Mouse (Mus musculus) A20 (cell line): ENCODE measurements at regions not wholly inside any gene's neighbourhood (a gene's known extent, or its start where the extent isn't known, plus 50 kb on each side); places are given as distances from the start of the nearest gene placed in this dataset.
A peak's percentile ranks its signal among the peaks of the same experiment; 100 is the strongest.
"Not testable (repeated sequence)": the region's sequence is repeated elsewhere in the genome, so short reads cannot be mapped to it uniquely, and the experiment has no call there.

Experiments
- DNase-seq: peaks from one replicate; pipeline ENCODE4 v3.0.0-alpha.2; 2011; ENCODE audit warnings: low read depth, low spot score

DNA sequence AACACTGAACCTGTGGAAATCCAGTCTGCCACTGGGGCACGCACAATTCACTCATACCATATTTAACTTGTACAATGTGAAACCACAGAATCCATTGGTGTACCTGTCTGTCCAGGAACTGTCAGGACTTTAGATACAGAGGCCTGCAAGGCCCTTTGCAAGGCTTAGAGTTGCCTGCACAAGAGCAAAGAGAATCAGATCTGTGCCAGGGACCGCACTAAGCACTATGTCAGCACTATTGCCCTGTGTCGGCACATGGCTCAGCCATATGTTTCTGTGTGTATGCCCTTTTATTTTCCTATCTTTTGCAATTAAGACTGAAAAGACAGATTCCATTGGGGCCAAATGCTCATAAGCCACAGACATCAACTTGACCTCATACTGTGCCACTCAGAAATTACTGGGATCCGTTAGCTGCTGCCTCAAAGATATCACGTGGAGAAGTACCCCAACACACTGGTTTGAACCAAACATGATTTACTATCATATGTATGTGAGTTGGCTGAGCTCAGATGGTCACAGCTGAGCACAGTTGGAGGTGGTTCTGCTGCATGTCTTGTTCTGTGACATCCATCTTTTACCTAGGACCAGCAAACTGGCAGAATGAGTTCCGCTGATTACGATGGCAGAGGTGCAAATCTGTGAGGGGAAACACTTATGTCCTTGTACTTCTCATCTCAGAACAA, 181.7 kb upstream of the Prkcq start:
- no peak for DNase-seq

DNA sequence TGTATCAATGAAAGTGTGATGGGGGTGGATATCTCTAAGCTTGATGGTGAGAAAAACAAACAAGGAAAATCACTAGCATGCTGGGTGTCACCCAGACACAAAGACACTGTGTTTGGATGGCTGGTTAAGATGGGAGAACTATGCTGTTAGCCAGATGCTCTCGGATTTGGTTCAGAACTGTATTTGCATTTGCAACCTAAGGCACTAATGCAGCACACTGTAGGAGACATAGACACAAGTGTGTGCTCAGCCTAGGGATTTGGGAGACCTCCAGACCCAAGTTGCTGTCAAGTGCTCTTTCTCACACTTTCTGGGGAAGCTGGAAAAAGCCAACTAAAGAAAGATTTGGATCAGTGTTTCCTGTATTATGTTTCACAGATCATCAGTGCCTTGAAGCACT, 173.1 kb upstream of the Prkcq start:
- no peak for DNase-seq

DNA sequence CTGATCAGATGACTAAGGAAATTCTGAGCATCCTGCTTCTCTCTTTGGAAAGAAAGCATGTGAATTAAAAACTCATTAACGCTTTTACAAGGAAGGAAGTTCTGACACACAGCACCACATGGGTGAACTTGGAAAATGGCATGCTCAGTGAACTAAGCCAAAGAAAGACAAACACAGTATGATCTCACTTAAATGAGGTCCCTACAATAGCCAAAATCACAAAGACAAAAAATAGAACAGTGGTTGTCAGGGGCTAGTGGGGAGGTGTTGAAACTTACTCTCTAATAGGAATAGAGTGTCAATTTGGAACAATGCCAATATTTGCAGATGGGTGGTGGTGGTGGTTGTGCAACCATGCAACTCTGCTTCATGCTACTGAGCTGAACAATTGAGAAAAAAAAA, 172.7 kb upstream of the Prkcq start:
- no peak for DNase-seq

GRCm38 (mm10) chr2:11005806-11006205, 166.1 kb upstream of the Prkcq start:
- DNase-seq, result no peak

DNA sequence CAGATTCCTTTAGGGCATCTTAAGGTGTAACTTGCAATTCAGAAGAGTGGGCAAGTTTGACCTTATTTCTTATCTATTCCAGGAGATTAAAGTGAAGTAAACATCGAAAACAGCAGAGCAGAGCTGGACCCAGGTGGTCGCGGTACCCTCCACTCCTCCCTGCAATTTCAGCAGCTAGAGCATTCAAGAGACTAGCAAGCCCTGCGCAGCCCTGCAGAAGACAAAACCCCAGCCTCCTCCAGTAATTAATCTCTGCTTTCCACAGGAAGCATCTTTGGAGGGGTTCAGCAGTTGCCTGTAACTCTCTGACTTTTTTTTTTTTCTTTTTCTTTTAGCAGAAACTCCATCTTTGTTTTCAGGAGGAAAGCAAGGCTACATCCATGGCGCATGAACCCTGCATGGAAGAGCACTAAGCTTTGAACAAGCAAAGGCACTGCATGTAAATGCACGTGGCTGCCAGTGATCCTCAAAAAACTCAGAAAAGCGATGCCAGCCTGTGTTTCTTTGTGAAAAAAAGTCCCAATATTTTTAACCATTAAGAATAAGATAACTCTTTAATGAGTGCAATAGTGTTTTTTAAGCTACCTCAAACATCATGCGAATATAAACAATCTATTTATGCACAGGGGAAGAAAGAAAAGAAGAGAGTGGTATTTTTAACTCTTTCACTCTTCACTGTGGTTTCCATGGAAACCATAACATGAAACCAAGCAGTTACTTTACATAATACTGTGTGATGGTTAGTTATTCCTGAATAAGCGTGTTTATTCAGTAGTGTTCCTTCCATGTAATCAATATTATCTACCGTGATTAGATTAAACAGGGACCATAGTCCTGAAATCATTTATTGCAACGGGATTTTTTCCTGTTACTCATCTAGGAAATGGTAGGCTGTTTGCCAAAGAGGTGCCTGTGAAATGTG, 160.6 kb upstream of the Prkcq start:
- DNase-seq, result no peak

DNA sequence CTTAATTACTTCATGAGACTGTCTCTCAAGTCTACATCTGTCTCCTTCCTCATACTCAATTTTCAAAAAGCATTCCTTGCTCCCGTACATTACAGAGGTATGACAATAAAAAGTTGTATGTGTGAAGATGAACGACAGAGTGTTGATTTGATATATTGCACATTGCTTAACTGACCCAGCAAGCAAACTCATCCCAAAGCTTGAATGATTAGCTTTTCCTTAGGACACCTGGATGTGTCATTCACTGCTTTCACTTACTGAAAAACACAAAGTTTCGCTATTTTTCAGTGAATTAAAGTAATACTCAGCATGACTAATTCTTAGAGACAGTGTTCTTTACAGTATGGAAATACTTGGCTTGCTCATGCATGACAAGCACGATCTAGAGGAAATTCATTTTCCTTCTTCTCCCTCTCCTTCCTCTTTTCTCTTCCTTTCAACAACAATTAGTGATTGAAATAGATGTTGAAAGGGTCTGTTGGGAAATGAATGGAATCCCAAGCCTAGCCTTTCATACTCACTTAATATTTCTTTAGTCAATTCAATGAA, 159.5 kb upstream of the Prkcq start:
- no peak for DNase-seq

DNA sequence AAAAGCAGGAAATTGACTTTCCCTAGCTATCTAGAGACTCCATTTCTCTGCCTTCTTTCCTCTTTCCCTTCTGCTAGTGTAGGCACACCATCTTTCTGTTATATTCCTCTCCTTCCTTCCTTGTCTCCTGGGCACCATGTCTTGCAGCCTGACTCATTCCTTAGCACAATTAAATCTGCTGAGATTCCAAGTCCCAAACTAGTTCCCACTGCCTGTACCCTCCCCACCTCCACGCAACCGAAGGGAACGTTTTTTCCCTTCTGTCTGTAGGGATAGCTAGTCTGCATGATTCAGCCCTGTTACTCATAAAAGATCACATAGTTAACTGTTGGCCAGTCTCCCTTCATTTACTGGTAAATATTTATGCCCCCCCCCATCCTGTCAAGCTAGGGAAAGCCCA, 158.8 kb upstream of the Prkcq start:
- DNase-seq, result no peak

DNA sequence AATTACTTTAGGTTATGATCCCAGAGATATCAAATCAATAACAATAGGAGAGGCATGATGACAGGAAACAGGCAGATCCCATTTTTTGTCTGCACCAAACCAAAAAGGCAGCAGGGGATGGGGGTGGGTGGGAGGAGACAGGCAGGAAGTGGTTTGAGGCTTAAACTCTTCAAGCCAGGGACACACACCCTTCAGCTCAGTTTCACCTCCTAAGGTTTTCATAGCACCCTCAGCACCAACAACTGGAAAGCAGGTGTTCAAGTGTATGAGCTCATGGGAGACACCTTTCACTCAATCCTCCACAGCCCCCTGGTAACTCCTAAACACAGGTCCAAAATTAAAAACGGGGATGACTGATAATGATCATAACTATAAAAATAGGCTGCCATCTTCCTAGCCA, 155.5 kb upstream of the Prkcq start:
- no peak for DNase-seq

DNA sequence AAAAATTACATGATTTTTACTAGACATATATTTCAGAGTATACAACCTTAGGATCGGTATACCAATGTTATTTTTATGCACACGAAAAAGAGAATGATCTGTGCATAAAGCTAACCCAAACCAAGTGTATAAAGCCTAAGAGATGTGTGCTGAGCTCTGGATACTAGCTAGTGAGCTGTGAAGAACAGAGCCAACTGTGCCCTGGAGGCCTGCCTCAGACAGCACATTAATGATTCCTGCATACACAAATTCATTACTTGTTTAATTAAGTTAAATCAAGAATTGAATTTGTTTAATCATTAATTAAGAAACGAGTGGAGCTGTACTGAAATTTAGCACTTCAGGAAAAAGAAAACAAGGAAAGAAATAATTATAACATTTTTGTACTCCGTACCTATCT, 139.0 kb upstream of the Prkcq start:
- DNase-seq, result no peak

- DNase-seq, result no peak
Observed at GRCm38 (mm10) chr2:11034178-11034577, 137.7 kb upstream of the Prkcq start.

- no peak for DNase-seq
Observed at GRCm38 (mm10) chr2:11037343-11037742, 134.6 kb upstream of the Prkcq start.

GRCm38 (mm10) chr2:11038440-11038839, 133.5 kb upstream of the Prkcq start:
- DNase-seq, result no peak

- DNase-seq, result no peak
Observed at GRCm38 (mm10) chr2:11040005-11040404, 131.9 kb upstream of the Prkcq start.

- no peak for DNase-seq
Observed at GRCm38 (mm10) chr2:11044727-11045274, 127.1 kb upstream of the Prkcq start.

- DNase-seq, result no peak
Observed at GRCm38 (mm10) chr2:11051621-11052020, 120.3 kb upstream of the Prkcq start.

DNA sequence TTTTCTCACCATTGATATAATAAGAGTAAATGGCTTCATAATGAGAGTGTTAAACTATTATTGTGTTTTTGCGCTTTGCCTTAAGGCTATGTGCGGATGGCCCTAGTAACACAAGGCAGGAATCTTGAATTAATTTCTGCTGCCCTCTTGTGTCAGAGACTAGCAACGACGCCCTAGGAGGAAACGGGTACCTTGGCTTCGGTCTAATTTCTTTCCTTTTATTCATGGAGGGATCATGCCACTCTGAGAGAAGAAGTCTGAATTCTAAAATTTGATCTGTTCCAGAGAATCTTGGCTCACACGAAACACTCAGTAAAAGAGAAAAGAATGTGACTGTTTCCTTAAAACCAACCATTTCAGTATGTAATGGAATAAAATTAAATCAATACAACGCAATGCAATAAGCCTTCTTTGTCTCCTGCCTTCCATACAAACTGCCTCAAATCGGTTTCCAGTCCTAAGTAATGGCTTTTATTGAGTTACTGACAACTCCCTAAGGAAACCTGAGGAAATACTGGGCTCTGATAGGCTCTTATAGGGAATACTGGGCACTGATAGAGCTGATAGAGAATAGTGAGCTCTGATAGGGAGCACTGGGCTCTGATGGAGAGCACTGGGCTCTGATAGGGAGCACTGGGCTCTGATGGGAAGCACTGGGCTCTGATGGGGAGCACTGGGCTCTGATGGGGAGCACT, 112.0 kb upstream of the Prkcq start:
- DNase-seq, result peak; percentile 7

- DNase-seq, result no peak
Observed at GRCm38 (mm10) chr2:11067384-11067783, 104.5 kb upstream of the Prkcq start.

- no peak for DNase-seq
Observed at GRCm38 (mm10) chr2:11083536-11083935, 88.4 kb upstream of the Prkcq start.

DNA sequence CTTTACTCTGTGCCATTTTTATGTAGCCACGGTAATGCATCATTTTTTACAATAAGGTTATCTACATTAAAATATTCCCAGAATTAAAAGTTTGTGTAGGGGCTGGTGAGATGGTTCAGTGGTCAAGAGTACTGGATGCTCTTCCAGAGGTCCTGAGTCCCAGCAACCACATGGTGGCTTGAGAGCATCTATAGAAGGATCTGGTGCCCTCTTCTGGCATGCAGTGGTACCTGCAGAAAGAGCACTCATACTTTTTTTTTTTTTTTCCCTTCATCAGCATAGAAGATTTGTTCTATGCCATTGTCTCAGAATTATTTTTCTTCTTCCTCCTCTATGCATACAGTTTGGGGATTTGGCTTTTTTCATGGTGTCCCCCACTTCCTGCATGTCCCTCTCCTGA, 84.9 kb upstream of the Prkcq start:
- DNase-seq, result peak; percentile 28

DNA sequence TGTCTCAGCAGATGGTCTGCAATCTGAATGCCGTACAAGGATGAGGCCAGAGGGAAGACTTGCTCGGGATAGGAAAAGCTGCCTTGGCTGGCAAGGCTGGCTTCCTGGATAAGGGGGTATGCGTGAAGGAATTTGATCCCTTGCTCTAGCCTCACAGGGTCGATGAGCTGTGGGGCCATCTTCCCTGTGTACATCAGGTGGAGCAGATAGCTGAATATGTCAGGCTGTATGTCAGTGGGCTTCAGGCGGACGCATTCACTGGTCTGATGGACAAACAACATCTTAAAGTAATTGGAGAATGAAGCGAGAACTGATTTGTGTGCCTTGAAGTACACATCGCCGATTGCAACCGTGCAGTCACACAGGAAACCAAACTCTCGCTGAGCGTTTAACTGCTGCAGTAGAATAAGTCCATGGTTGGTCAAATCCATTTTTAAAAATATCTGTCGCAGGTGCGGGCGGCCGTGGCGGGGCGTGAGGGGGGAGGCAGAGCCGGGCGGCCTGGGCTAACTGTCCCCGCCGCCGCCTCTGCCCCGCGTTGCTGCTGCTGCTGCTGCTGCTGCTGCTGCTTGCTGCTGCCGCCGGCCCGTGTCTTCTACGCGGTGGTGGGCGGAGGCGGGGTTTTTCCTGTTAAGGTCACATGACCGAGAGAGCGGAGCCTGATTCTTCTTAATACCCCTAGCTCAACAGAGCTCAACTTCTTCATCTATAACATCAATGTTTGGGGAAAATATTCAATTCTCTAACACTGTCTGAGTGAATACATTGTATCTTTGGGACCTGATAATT, 71.9 kb upstream of the Prkcq start:
- not testable (repeated sequence) for DNase-seq

DNA sequence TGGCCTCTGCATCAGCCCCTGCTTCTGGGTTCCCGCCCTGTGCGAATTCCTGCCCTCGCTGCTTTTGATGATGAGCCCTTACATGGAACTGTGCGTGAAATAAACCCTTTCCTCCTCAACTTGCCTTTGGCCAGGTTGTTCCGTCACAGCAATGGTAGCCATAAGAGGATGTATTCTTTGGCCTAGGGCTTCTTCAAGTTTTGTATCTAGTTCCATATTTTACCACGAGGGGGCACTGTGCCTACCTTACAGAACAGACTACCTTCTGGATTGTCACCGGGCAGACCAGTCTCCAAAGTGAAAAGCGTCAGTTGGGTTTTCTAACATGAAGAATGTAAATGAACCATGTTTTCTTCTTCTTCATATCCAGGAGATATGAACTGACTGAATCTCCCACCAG, 58.7 kb upstream of the Prkcq start:
- peak; percentile 59 for DNase-seq
